In the genomic region with DNA sequence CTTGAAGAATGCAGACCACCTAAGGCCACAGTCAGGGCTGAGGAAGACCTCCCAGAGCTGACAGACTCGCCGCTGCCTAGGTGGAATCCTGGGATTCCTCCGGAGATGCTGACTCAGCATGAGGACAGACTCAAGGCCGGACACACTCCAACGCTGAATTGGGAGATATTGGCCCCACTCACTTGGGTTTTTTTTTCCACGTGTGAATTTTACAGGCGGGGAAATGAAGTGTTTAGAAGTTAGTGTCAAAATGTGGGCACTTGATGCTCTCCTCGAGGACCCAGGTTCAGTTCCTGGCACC, we compare ENCODE assay signal across 8 mouse cellular contexts. TPM values are rescaled to one million over a fixed set of nuclear protein-coding genes. Genes with fewer than 3 reads are reported as not detected.
DNase-seq lines count a peak whose midpoint lies in the region; ATAC-seq lines count a peak whose summit lies in the region.

No protein-coding gene starts in this region.

- peak overlapping the region; percentile 14; the same call in 1 of the 2 replicates for H3K4me3 ChIP-seq in lung, embryonic 15.5 days
- H3K4me3 ChIP-seq in limb, embryonic 11.5 days (ENCODE audit: low read depth, low read length), result no peak overlapping the region; the same call in 1 of the 2 replicates
- H3K4me3 ChIP-seq in stomach, embryonic 14.5 days (ENCODE audit: low read depth, low read length), result peak overlapping the region; percentile 10; the same call in 1 of the 2 replicates

- no peaks in the 10 kb centered on the region for H3K4me1 ChIP-seq in lung, embryonic 15.5 days
- H3K4me1 ChIP-seq in limb, embryonic 11.5 days (ENCODE audit: control insufficient read depth, insufficient read depth, low read length), result no peaks in the 10 kb centered on the region
- H3K4me1 ChIP-seq in stomach, embryonic 14.5 days (ENCODE audit: control insufficient read depth, insufficient read depth, low read length), result no peaks in the 10 kb centered on the region

- H3K9ac ChIP-seq in lung, embryonic 15.5 days, result no peak overlapping the region
- H3K9ac ChIP-seq in limb, embryonic 11.5 days (ENCODE audit: low read length), result no peak overlapping the region
- H3K9ac ChIP-seq in stomach, embryonic 14.5 days (replicated peaks; ENCODE audit: low read depth, low read length), result no peak overlapping the region

- H3K27ac ChIP-seq in lung, embryonic 15.5 days, result no peak overlapping the region
- H3K27ac ChIP-seq in limb, embryonic 11.5 days (replicated peaks; ENCODE audit: low read depth, low read length), result no peak overlapping the region
- no peak overlapping the region for H3K27ac ChIP-seq in stomach, embryonic 14.5 days (ENCODE audit: low read length)

- peak; percentile 29 for DNase-seq in adrenal gland, postnatal 14 days
- DNase-seq in adrenal gland, postnatal 4 days (ENCODE audit: low spot score in 2 of 2), result no peak
- DNase-seq in lung, adult 18-20 months, result no peak
- DNase-seq in limb, embryonic 11.5 days (ENCODE audit: low spot score), result no peak
- DNase-seq in thymus, postnatal 36 days, result no peak
- DNase-seq in ovary, postnatal 14 days (ENCODE audit: low spot score), result no peak

- WGBS in lung, embryonic 15.5 days, result 32% methylated on average over 8 of the region's 8 CpGs
- WGBS in limb, embryonic 11.5 days, result 33% methylated on average over 8 of the region's 8 CpGs
- 30% methylated on average over 8 of the region's 8 CpGs for WGBS in stomach, embryonic 14.5 days

- H3K4me2 ChIP-seq in lung, embryonic 15.5 days, result peak overlapping the region; percentile 45
- H3K4me2 ChIP-seq in limb, embryonic 11.5 days (ENCODE audit: low read depth, severe bottlenecking), result peak overlapping the region; percentile 31; the same call in 1 of the 2 replicates
- peak overlapping the region; percentile 43; the same call in 1 of the 2 replicates for H3K4me2 ChIP-seq in stomach, embryonic 14.5 days (replicated peaks; ENCODE audit: low read depth, low read length)

- ATAC-seq in lung, embryonic 15.5 days (ENCODE audit: borderline replicate concordance, extremely low read depth, low FRiP score, low TSS enrichment), result no peak
- no peak for ATAC-seq in limb, embryonic 11.5 days (ENCODE audit: insufficient number of reproducible peaks, low FRiP score, low TSS enrichment, low read depth)
- no peak for ATAC-seq in stomach, embryonic 14.5 days (ENCODE audit: insufficient number of reproducible peaks, insufficient read depth, low FRiP score, low read depth)

- H3K27me3 ChIP-seq in lung, embryonic 15.5 days, result no peaks in the 10 kb centered on the region
- no peaks in the 10 kb centered on the region for H3K27me3 ChIP-seq in limb, embryonic 11.5 days (ENCODE audit: control insufficient read depth, insufficient read depth, low read length)
- no peaks in the 10 kb centered on the region for H3K27me3 ChIP-seq in stomach, embryonic 14.5 days (ENCODE audit: control insufficient read depth, insufficient read depth, low read length)

- H3K36me3 ChIP-seq in lung, embryonic 15.5 days, result no peaks in the 10 kb centered on the region
- no peaks in the 10 kb centered on the region for H3K36me3 ChIP-seq in limb, embryonic 11.5 days (ENCODE audit: control insufficient read depth, insufficient read depth, low read length)
- H3K36me3 ChIP-seq in stomach, embryonic 14.5 days (ENCODE audit: control insufficient read depth, insufficient read depth, low read length), result no peaks in the 10 kb centered on the region

- H3K9me3 ChIP-seq in lung, embryonic 15.5 days, result no peaks in the 10 kb centered on the region
- H3K9me3 ChIP-seq in limb, embryonic 11.5 days (ENCODE audit: control insufficient read depth, low read length), result no peaks in the 10 kb centered on the region
- H3K9me3 ChIP-seq in stomach, embryonic 14.5 days (ENCODE audit: control insufficient read depth, low read depth, low read length), result no peaks in the 10 kb centered on the region

RNA-seq across cellular contexts. Expression of a gene that starts 32.1 kb away (rescaled TPM):
- 49.0 and 55.7 TPM in 2 replicates for total RNA-seq in adrenal gland, postnatal 14 days (2021)
- 10 to 100 TPM; 71.7 to 72.8 TPM for total RNA-seq in adrenal gland, postnatal 4 days (2021)
- polyA plus RNA-seq in lung, embryonic 15.5 days (2015; fragmentation: Nextera tagmentation; extraction: Ambion mirVana), result 8.6 and 8.9 TPM in 2 replicates
- 6.2 and 6.9 TPM in 2 replicates for polyA plus RNA-seq in limb, embryonic 11.5 days (2014; fragmentation: Nextera tagmentation; extraction: Ambion mirVana)
- polyA plus RNA-seq in stomach, embryonic 14.5 days (2014; fragmentation: Nextera tagmentation; extraction: Ambion mirVana), result 10.2 and 10.5 TPM in 2 replicates
